Mouse (Mus musculus) liver, postnatal 0 days (tissue): ENCODE measurements at regions not wholly inside any gene's neighbourhood (a gene's known extent, or its start where the extent isn't known, plus 50 kb on each side); places are given as distances from the start of the nearest gene placed in this dataset.

ENCODE experiments used
- CTCF ChIP-seq: sonication (generic); IDR thresholded peaks from 2 replicates; pipeline ENCODE4 v1.5.1; 2016; ENCODE audit warnings: antibody characterized with exemption, low read depth
- EP300 ChIP-seq: IDR thresholded peaks from 2 replicates; pipeline ENCODE4 v1.6.1; 2016; ENCODE audit warnings: antibody characterized with exemption, low read depth, mild to moderate bottlenecking

DNA sequence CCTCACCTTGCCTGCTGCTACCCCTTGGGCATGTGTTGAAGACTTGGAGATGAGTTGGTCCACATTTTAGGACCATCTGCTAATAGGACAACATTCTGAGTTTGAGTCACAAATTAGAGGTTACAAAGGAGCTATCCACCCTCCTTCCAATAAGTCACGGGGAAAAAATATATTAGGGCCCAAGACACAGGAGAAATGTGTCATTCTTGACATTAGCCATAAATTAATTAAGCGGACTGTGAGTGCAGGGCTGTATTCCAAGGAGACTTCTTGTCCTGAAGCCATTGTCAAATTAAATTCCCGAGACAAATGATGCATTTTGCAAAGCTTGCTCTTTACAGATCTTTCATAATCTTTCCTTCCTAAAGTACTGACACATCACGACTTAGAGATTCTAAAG is 79.2 kb downstream of the 1700020N01Rik start:
- TF ChIP-seq EP300: no peak
- no peak for TF ChIP-seq CTCF
